Mouse (Mus musculus) intestine, postnatal 0 days (tissue): ENCODE measurements around the gene Mcoln2. TPM values are rescaled to one million over a fixed set of nuclear protein-coding genes. Genes with fewer than 3 reads are reported as not detected.
A peak's percentile ranks its signal among the peaks of the same experiment; 100 is the strongest.

ENCODE experiments used
- ATAC-seq: fragments of 200-750 bp; cut with Nextera tagmentation; 2 replicates; pipeline ENCODE4 v1.8.0; 2017; ENCODE audit warnings: mild to moderate bottlenecking, moderate TSS enrichment, moderate library complexity
- H3K27ac ChIP-seq: fragments of 300-500 bp; sonication (generic); 2 replicates; pipeline ENCODE4 v1.5.1; 2014; ENCODE audit warnings: mild to moderate bottlenecking, low read depth, low read length, moderate library complexity
- H3K27me3 ChIP-seq: fragments of 300-500 bp; sonication (generic); replicated peaks from 2 replicates; pipeline ENCODE4 v1.6.1; 2014; ENCODE audit warnings: low read length, mixed read lengths; ENCODE audit not compliant: control insufficient read depth, insufficient read depth
- H3K36me3 ChIP-seq: fragments of 300-500 bp; sonication (generic); 2 replicates; pipeline ENCODE4 v1.6.1; 2014; ENCODE audit warnings: mild to moderate bottlenecking, moderate library complexity; ENCODE audit not compliant: control insufficient read depth, insufficient read depth
- H3K4me1 ChIP-seq: fragments of 300-500 bp; sonication (generic); replicated peaks from 2 replicates; pipeline ENCODE4 v1.6.1; 2014; ENCODE audit warnings: antibody characterized with exemption, low read length, mixed read lengths; ENCODE audit not compliant: control insufficient read depth, insufficient read depth
- H3K4me2 ChIP-seq: fragments of 300-500 bp; sonication (generic); replicated peaks from 2 replicates; pipeline ENCODE4 v1.6.1; 2014; ENCODE audit warnings: low read depth, mild to moderate bottlenecking, moderate library complexity
- H3K4me3 ChIP-seq: fragments of 300-500 bp; sonication (generic); 2 replicates; pipeline ENCODE4 v1.5.1; 2014; ENCODE audit warnings: low read depth, low read length
- H3K9ac ChIP-seq: fragments of 300-500 bp; sonication (generic); 2 replicates; pipeline ENCODE4 v1.6.1; 2014; ENCODE audit warnings: mild to moderate bottlenecking, low read depth, low read length
- H3K9me3 ChIP-seq: fragments of 300-500 bp; sonication (generic); 2 replicates; pipeline ENCODE4 v1.6.1; 2016; ENCODE audit warnings: mixed run types; ENCODE audit not compliant: control insufficient read depth
- CTCF ChIP-seq: sonication (generic); IDR thresholded peaks from 2 replicates; pipeline ENCODE4 v1.5.1; 2016; ENCODE audit warnings: low read depth, mild to moderate bottlenecking, control low read depth, antibody characterized with exemption, moderate library complexity
- WGBS: fragments of 180-500 bp; shearing (Covaris S2); extraction: QIAGEN DNeasy Blood & Tissue Kit; methylation state at CpG from one replicate; pipeline ENCODE4 v1.1.7; 2014; 5-methylcytosine and 5-hydroxymethylcytosine counted together
- polyA plus RNA-seq: library from polyadenylated mRNA; unstranded; fragments of >200 nt; fragmentation: Nextera tagmentation; extraction: Ambion mirVana; gene quantifications from 2 replicates; pipeline ENCODE4 v1.2.1, GENCODE M21; 2015

Mcoln2 gene
- polyA plus RNA-seq, 1 experiment from 2014 or later = 6.4 TPM

- Histone ChIP-seq H3K27me3 (no peaks in the 10 kb centered on the region), H3K36me3 (0 out of 2 replicates have a peak, but pooled peaks cover 3% of the 10 kb centered on the region), H3K9ac (no peak overlapping the region), H3K4me3 (no peak overlapping the region), H3K4me1 (no peaks in the 10 kb centered on the region), H3K9me3 (no peaks in the 10 kb centered on the region), H3K27ac (no peak overlapping the region), H3K4me2 (no peak overlapping the region)
- no peak for ATAC-seq
- 88% methylated on average over 5 of the region's 5 CpGs for WGBS
- TF ChIP-seq CTCF = no peak
Observed at GRCm38 (mm10) chr3:146173030-146173429, 23.4 kb downstream of the Mcoln2 start.

- TF ChIP-seq CTCF = no peak
- H3K4me1 ChIP-seq = no peaks in the 10 kb centered on the region
- no peak overlapping the region for H3K4me3 ChIP-seq
- H3K36me3 ChIP-seq = 0 out of 2 replicates have a peak, but pooled peaks cover 3% of the 10 kb centered on the region
- WGBS = 56% methylated on average over 9 of the region's 9 CpGs
- H3K27ac ChIP-seq = no peak overlapping the region
- no peaks in the 10 kb centered on the region for H3K27me3 ChIP-seq
- H3K9me3 ChIP-seq = no peaks in the 10 kb centered on the region
- no peak for ATAC-seq
- H3K4me2 ChIP-seq = no peak overlapping the region
- no peak overlapping the region for H3K9ac ChIP-seq
Observed at GRCm38 (mm10) chr3:146174215-146174614, 24.6 kb downstream of the Mcoln2 start.

- H3K4me1 ChIP-seq = no peaks in the 10 kb centered on the region
- WGBS = 66% methylated on average over 7 of the region's 7 CpGs
- no peak overlapping the region for H3K27ac ChIP-seq
- H3K36me3 ChIP-seq = 0 out of 2 replicates have a peak, but pooled peaks cover 3% of the 10 kb centered on the region
- no peaks in the 10 kb centered on the region for H3K27me3 ChIP-seq
- no peak overlapping the region for H3K4me3 ChIP-seq
- no peak for ATAC-seq
- H3K9me3 ChIP-seq = no peaks in the 10 kb centered on the region
- H3K4me2 ChIP-seq = peak overlapping the region; percentile 51; the same call in 1 of the 2 replicates
- H3K9ac ChIP-seq = no peak overlapping the region
- no peak for TF ChIP-seq CTCF
Observed at GRCm38 (mm10) chr3:146177295-146177694, 27.7 kb downstream of the Mcoln2 start.

GRCm38 (mm10) chr3:146177748-146178582, 28.3 kb downstream of the Mcoln2 start:
- Histone ChIP-seq H3K4me3 (peak overlapping the region; percentile 6; the same call in 1 of the 2 replicates), H3K27me3 (no peaks in the 10 kb centered on the region), H3K4me2 (peak overlapping the region; percentile 51), H3K9me3 (no peaks in the 10 kb centered on the region), H3K9ac (no peak overlapping the region), H3K4me1 (no peaks in the 10 kb centered on the region), H3K36me3 (0 out of 2 replicates have a peak, but pooled peaks cover 3% of the 10 kb centered on the region), H3K27ac (no peak overlapping the region)
- WGBS = 8% methylated on average over 16 of the region's 16 CpGs
- ATAC-seq = peak; percentile 70
- peak; percentile 87 for TF ChIP-seq CTCF

- no peak for ATAC-seq
- Histone ChIP-seq H3K4me2 (no peak overlapping the region), H3K9ac (no peak overlapping the region), H3K27ac (no peak overlapping the region), H3K36me3 (0 out of 2 replicates have a peak, but pooled peaks cover 6% of the 10 kb centered on the region), H3K9me3 (no peaks in the 10 kb centered on the region), H3K4me3 (no peak overlapping the region), H3K27me3 (no peaks in the 10 kb centered on the region), H3K4me1 (no peaks in the 10 kb centered on the region)
- no peak for TF ChIP-seq CTCF
- WGBS = 46% methylated on average over 2 of the region's 2 CpGs
Observed at GRCm38 (mm10) chr3:146180341-146180740, 30.7 kb downstream of the Mcoln2 start.

- Histone ChIP-seq H3K4me3 (no peak overlapping the region), H3K36me3 (0 out of 2 replicates have a peak, but pooled peaks cover 6% of the 10 kb centered on the region), H3K4me1 (no peaks in the 10 kb centered on the region), H3K4me2 (no peak overlapping the region), H3K9ac (no peak overlapping the region), H3K27me3 (no peaks in the 10 kb centered on the region), H3K27ac (no peak overlapping the region), H3K9me3 (no peaks in the 10 kb centered on the region)
- no peak for ATAC-seq
- TF ChIP-seq CTCF = peak; percentile 79
- WGBS = 47% methylated on average over 3 of the region's 3 CpGs
Observed at GRCm38 (mm10) chr3:146180986-146181385, 31.4 kb downstream of the Mcoln2 start.
